Mouse (Mus musculus) ovary, postnatal 36 days (tissue): ENCODE data around the gene Ptprt.

Experiments
- DNase-seq: peaks from one replicate; pipeline ENCODE4 v3.0.0; 2022; ENCODE audit warnings: low spot score, mixed read lengths

Gene Ptprt

GRCm38 (mm10) chr2:161668302-161668986 is 992.5 kb downstream of the Ptprt start:
- no peak for DNase-seq

GRCm38 (mm10) chr2:161661912-161662311 is 999.0 kb downstream of the Ptprt start:
- no peak for DNase-seq

GRCm38 (mm10) chr2:161660827-161661226 is 1000.1 kb downstream of the Ptprt start:
- DNase-seq: no peak

GRCm38 (mm10) chr2:161657046-161657445 is 1003.9 kb downstream of the Ptprt start:
- DNase-seq: no peak

- no peak for DNase-seq
Measured at GRCm38 (mm10) chr2:161656632-161657031, 1004.3 kb downstream of the Ptprt start.

- DNase-seq: no peak
Measured at GRCm38 (mm10) chr2:161640805-161641204, 1020.1 kb downstream of the Ptprt start.

GRCm38 (mm10) chr2:161634084-161634483 is 1026.9 kb downstream of the Ptprt start:
- no peak for DNase-seq

GRCm38 (mm10) chr2:161625896-161626295 is 1035.1 kb downstream of the Ptprt start:
- DNase-seq: no peak

- no peak for DNase-seq
Measured at GRCm38 (mm10) chr2:161608401-161608800, 1052.5 kb downstream of the Ptprt start.

GRCm38 (mm10) chr2:161607372-161607771 is 1053.6 kb downstream of the Ptprt start:
- DNase-seq: no peak

- DNase-seq: no peak
Measured at GRCm38 (mm10) chr2:161600206-161600808, 1060.6 kb downstream of the Ptprt start.

- DNase-seq: no peak
Measured at GRCm38 (mm10) chr2:161593391-161594152, 1067.4 kb downstream of the Ptprt start.

- DNase-seq: no peak
Measured at GRCm38 (mm10) chr2:161574401-161574800, 1086.5 kb downstream of the Ptprt start.

GRCm38 (mm10) chr2:161572201-161572600 is 1088.7 kb downstream of the Ptprt start:
- DNase-seq: no peak

- peak; percentile 5 for DNase-seq
Measured at GRCm38 (mm10) chr2:161570236-161570995, 1090.5 kb downstream of the Ptprt start.

- DNase-seq: no peak
Measured at GRCm38 (mm10) chr2:161561502-161561901, 1099.4 kb downstream of the Ptprt start.

- DNase-seq: no peak
Measured at GRCm38 (mm10) chr2:161557874-161558273, 1103.1 kb downstream of the Ptprt start.

- no peak for DNase-seq
Measured at GRCm38 (mm10) chr2:161553651-161554050, 1107.3 kb downstream of the Ptprt start.

- no peak for DNase-seq
Measured at GRCm38 (mm10) chr2:161552011-161552410, 1108.9 kb downstream of the Ptprt start.

- DNase-seq: no peak
Measured at GRCm38 (mm10) chr2:161549577-161549976, 1111.4 kb downstream of the Ptprt start.

GRCm38 (mm10) chr2:161547318-161547717 is 1113.6 kb downstream of the Ptprt start:
- no peak for DNase-seq

- DNase-seq: no peak
Measured at GRCm38 (mm10) chr2:161545406-161545805, 1115.5 kb downstream of the Ptprt start.
